Mouse (Mus musculus) cerebellum, postnatal 10 days (tissue): Measurements from ENCODE around the gene Myo15b.

Experiments
- DNase-seq, 2 experiments: peaks; one replicate each; pipeline ENCODE4 v3.0.0; 2021; ENCODE audit warnings: mixed read lengths in 2 of 2

Gene Myo15b

GRCm38 (mm10) chr11:115858354-115858753 is at the start of gene Myo15b:
Myo15b (plus strand) TSS chr11:115858406.
- peak in 1 of 2 experiments; percentile 33 for DNase-seq

GRCm38 (mm10) chr11:115808696-115809310 is 49.4 kb upstream of the Myo15b start:
- DNase-seq = peak; percentile 52 to 56

- DNase-seq = no peak
These were observed 48.9 kb upstream of the Myo15b start for GRCm38 (mm10) chr11:115809311-115809781.

GRCm38 (mm10) chr11:115810377-115810776 is 47.8 kb upstream of the Myo15b start:
- peak in 1 of 2 experiments; percentile 54 for DNase-seq

GRCm38 (mm10) chr11:115811381-115812093 is 46.7 kb upstream of the Myo15b start:
- no peak for DNase-seq

GRCm38 (mm10) chr11:115812095-115812494 is 46.1 kb upstream of the Myo15b start:
- no peak for DNase-seq

- peak in 1 of 2 experiments; percentile 46 for DNase-seq
These were observed 45.4 kb upstream of the Myo15b start for GRCm38 (mm10) chr11:115812533-115813420.

- peak; percentile 97 for DNase-seq
These were observed 44.5 kb upstream of the Myo15b start, which contains the start of gene Caskin2 for GRCm38 (mm10) chr11:115813507-115814296. Caskin2 (minus strand) TSS chr11:115813639.

- peak; percentile 95 to 96 for DNase-seq
These were observed 43.4 kb upstream of the Myo15b start, which contains the start of gene Tsen54 for GRCm38 (mm10) chr11:115814605-115815450. Tsen54 (plus strand) TSS chr11:115814724.

- no peak for DNase-seq
These were observed 40.9 kb upstream of the Myo15b start for GRCm38 (mm10) chr11:115817331-115817730.

GRCm38 (mm10) chr11:115819915-115820623 is 38.1 kb upstream of the Myo15b start:
- DNase-seq = no peak

GRCm38 (mm10) chr11:115821001-115821400 is 37.2 kb upstream of the Myo15b start:
- no peak for DNase-seq

- peak; percentile 75 to 82 for DNase-seq
These were observed 34.1 kb upstream of the Myo15b start, which contains the start of gene Llgl2 for GRCm38 (mm10) chr11:115823774-115824740. Llgl2 (plus strand) TSS chr11:115824049.

- DNase-seq = no peak
These were observed 33.4 kb upstream of the Myo15b start for GRCm38 (mm10) chr11:115824813-115825212.

GRCm38 (mm10) chr11:115826487-115826886 is 31.7 kb upstream of the Myo15b start:
- no peak for DNase-seq

- no peak for DNase-seq
These were observed 30.6 kb upstream of the Myo15b start for GRCm38 (mm10) chr11:115827624-115828023.

- no peak for DNase-seq
These were observed 29.2 kb upstream of the Myo15b start for GRCm38 (mm10) chr11:115829036-115829435.

- DNase-seq = no peak
These were observed 27.5 kb upstream of the Myo15b start for GRCm38 (mm10) chr11:115830550-115831325.
